Mouse (Mus musculus): ENCODE measurements around the gene Mcoln2.

- TF ChIP-seq MAFK (IDR thresholded peaks at IDR 0.05; ENCODE audit: insufficient read depth, low read depth, low read length) (no peak), CHD2 (IDR thresholded peaks at IDR 0.05; ENCODE audit: low read depth, low read length) (no peak), HCFC1 (IDR thresholded peaks at IDR 0.05; ENCODE audit: borderline replicate concordance, insufficient read depth, low read length) (no peak), ZC3H11A (IDR thresholded peaks at IDR 0.05; ENCODE audit: borderline replicate concordance, low read depth, low read length) (no peak)
Measured at GRCm38 (mm10) chr3:146150560-146150959, 927 bp downstream of the Mcoln2 start.
